Mouse (Mus musculus): ENCODE data around the gene Cnnm3. TPM values are rescaled to one million over a fixed set of nuclear protein-coding genes. Genes with fewer than 3 reads are reported as not detected.

Gene Cnnm3
- polyA plus RNA-seq, 1 experiment from 2014 or later = 19.2 TPM

DNA sequence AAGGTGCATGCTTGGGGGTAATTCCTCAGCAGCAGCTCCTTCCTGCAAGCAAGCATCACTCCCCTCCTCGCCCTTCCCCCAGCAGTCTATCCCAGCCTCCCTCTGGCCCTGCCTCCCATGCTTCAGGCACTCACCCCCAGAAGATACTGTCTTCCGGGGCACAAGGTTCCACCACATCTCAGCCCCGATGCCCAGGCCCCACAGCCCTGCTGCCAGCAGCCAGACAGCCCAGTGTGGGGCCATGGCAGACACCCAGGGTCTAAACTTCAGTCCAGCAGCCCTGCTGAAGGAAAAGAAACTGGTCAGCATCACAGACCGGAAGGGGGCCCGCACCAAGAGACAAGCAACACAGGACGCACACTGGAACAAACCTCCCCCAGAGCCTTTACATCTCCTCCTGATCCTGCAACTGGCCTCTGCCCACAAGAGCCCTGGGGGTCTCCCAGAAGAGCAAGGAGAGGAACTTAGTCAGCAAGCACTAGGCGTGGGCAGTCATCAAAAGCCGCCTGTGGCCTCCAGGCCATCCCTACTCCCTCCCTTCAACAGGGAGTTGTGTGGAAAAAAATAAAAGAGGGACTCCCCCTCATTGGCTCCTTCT, 44.2 kb downstream of the Cnnm3 start:
- no peaks in the 10 kb centered on the region for H3K27me3 ChIP-seq
- CTCF ChIA-PET = interaction anchor here (1.0 to 2.5 kb wide), 6 partner anchors 9 to 143 kb away, joined by 3 to 13 read pairs (median 4); partner anchors contain the start of gene Ankrd39
- TF ChIP-seq CTCF (IDR thresholded peaks at IDR 0.05) = no peak
- in situ Hi-C loops (cut with MboI; ENCODE audit: low pct_unique_long_range_greater_than_20kb) = loop anchor here (5.0 kb wide), 2 partner anchors 76 to 136 kb away; partner anchors contain the start of gene Cox5b
- DNase-seq (ENCODE audit: low read depth, low spot score) = no peak
- POLR2A ChIA-PET = interaction anchor here (0.7 to 2.3 kb wide), 4 partner anchors 9 to 136 kb away, joined by 3 to 5 read pairs (median 4); partner anchors contain the start of gene Ankrd39
- no peak for ATAC-seq

DNA sequence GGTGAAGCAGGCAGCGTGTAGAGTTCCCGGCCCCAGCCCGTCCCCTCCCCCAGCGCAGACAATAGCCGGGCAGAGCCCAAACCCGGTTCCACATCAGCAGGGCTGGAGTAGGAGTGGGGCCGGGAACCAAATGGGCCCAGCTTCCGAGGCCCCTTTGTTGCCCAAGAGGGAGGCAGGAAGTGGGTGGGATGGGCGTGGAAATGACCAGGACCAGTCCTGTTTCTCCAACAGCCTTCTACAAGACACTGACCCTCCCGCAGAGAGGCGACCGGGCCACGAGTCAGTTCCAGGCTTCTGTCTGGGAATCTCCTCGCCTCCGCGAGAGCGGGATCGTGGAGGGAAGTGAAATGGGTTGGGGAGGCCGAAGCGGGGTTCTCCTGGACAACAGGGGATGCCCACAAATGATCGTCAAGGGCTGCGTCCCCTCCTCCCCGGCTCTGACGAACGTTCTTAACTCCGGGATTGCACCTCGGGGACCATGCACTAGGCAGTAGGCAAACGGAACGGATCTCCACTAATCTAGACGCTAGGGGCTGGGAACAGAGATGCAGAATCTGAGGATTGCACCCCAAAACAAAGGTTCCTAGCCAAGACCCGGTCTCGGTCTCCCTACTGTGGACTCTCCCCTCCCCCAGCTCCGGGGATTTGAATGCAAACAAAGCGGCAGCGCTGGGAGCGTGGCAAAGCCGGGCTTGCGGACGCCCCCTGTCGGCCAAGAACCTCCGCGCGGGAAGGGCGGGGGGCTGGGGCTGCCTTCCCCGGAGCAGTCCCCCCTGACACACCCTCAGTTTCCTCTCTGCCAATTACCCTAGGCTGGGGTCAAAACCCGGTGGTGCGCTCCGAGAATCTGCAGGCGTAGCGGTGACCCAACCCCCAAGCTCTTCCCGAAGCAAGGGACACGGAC, 45.1 kb downstream of the Cnnm3 start:
- ATAC-seq (peak; percentile 57), DNase-seq (ENCODE audit: low read depth, low spot score) (peak; percentile 63)
- H3K27me3 ChIP-seq = no peaks in the 10 kb centered on the region
- ChIA-PET CTCF (interaction anchor here (0.9 to 2.5 kb wide), 9 partner anchors 10 to 142 kb away, joined by 3 to 13 read pairs (median 3); partner anchors contain the start of gene Ankrd39), POLR2A (interaction anchor here (0.7 to 2.3 kb wide), 8 partner anchors 9 to 152 kb away, joined by 3 to 5 read pairs (median 4); partner anchors contain the start of gene Ankrd39)
- no peak for TF ChIP-seq CTCF (IDR thresholded peaks at IDR 0.05)
- in situ Hi-C loops (cut with MboI; ENCODE audit: low pct_unique_long_range_greater_than_20kb) = loop anchor here (5.0 kb wide), 2 partner anchors 75 to 135 kb away; partner anchors contain the start of gene Cox5b

DNA sequence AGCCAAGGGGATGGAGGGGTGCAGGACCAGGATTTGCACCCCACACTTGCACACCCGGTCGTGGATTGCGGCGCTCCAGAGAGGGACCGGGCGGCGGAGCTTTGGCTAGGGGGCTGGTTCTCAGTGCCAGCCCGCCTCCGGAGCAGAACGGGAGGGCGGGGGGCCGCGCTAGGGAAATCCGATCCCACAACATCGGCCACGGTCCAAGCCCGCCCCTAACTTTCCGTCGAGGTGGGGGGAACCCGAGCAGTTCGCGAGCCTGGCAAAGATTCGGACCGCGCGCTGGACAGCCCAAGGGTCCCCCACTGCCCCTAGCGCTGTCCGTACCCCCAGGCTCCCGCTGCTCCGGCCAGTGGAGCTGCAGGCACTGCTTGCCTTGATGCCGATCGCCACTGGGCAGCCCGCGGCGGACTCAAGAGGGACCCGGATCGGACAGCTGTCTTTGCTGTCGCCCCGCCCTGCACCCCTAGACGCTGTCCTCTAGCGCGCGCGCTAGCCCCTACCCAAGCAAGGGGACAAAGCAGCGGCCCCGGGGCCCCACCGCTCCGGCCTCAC, 45.9 kb downstream of the Cnnm3 start:
- POLR2A ChIA-PET = interaction anchor here (1.1 to 1.8 kb wide), 8 partner anchors 10 to 151 kb away, joined by 3 to 5 read pairs (median 4); partner anchors contain the start of gene Ankrd39
- CTCF ChIA-PET = interaction anchor here (0.6 to 2.5 kb wide), 8 partner anchors 10 to 392 kb away, joined by 3 to 13 read pairs (median 3); partner anchors contain the start of gene Ankrd39

DNA sequence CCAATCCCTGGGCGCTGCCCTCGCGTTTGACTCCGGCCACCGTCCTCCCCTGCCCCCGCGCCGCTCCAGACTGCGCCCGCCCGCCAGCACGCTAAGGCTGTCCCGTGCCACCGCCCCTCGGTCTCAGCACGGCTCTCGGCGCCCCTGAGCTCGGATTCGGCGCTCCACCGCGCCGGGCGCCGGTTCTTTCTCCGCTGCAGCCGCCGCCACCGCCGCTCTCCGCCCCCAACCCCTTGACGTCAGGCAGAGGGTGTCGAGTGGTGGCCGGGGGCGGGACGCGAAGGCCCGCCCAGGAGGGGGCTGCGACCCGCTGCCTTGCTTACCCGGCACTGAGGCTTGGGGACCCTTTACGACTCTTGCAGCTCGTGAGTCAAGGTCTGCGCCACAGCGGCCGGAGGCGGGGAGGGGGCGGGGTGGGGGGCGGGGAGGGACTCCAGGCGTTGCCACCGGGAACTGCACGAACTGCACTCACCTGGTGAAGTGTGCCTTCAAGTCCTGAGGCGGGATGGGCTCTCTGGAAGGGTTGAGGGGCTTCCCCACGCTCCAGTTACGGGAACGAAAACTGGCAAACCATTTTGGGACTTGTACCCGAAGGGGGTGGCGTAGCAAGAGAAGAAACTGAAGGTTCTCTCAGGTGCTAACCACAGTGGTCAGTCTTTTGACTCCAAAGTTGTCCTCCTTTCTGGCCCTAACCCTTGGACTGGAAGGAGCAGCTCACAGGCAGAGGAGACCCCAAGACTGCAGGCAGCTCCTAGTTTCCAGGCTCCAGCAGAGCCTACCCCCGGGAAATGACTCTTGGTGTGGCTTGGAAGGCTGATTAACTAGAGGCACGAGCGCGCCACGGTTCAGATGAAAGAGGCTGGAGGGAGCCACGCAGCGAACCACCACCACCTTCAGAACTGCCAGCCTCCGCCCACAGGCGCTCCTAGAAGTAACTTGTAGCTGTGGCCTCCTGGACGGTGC, 46.6 kb downstream of the Cnnm3 start, which contains the start of gene Sema4c:
Gene Sema4c, minus strand, starts transcription at position 319 of the 963 bp plus-strand sequence.
- in situ Hi-C loops (cut with MboI; ENCODE audit: low pct_unique_long_range_greater_than_20kb) = loop anchor here (5.0 kb wide), 2 partner anchors 74 to 134 kb away; partner anchors contain the start of gene Cox5b
- CTCF ChIA-PET = interaction anchor here (0.6 to 2.5 kb wide), 9 partner anchors 10 to 391 kb away, joined by 3 to 13 read pairs (median 5); partner anchors contain the start of gene Ankrd39
- POLR2A ChIA-PET = interaction anchor here (1.1 to 1.8 kb wide), 5 partner anchors 11 to 139 kb away, joined by 3 to 5 read pairs (median 5); partner anchors contain the start of gene Ankrd39
- ATAC-seq (peak; percentile 6), DNase-seq (ENCODE audit: low read depth, low spot score) (no peak)
- H3K27me3 ChIP-seq = no peaks in the 10 kb centered on the region
- no peak for TF ChIP-seq CTCF (IDR thresholded peaks at IDR 0.05)

More for the DNA sequence above, 45.9 kb downstream of the Cnnm3 start:
- peak; percentile 38 for ATAC-seq
- no peaks in the 10 kb centered on the region for H3K27me3 ChIP-seq
- DNase-seq (ENCODE audit: low read depth, low spot score) = no peak
- in situ Hi-C loops (cut with MboI; ENCODE audit: low pct_unique_long_range_greater_than_20kb) = loop anchor here (5.0 kb wide), 2 partner anchors 75 to 135 kb away; partner anchors contain the start of gene Cox5b
- no peak for TF ChIP-seq CTCF (IDR thresholded peaks at IDR 0.05)

DNA sequence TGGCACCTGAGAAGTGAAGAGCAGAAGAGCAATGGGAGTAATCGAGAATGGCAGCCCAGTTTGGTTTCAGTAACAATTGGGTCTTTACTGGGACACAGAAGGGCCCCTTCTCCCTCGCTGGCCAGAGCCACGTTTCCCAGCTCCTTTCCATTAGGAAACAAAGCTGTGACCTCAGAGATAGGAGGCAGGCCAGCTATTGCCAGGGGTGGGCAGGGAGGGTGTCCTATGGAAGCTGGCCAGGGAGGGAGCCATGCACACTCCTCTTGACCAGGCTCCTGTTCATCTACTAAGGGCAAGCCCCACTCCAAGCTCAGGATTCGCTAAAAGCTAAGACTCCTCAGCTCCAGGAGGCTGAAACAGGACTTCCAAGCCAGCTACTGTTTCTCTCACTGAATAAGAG, 47.6 kb downstream of the Cnnm3 start:
- no peak for TF ChIP-seq CTCF (IDR thresholded peaks at IDR 0.05)
- H3K27me3 ChIP-seq = no peaks in the 10 kb centered on the region
- no peak for DNase-seq (ENCODE audit: low read depth, low spot score)
- no peak for ATAC-seq
- in situ Hi-C loops (cut with MboI; ENCODE audit: low pct_unique_long_range_greater_than_20kb) = loop anchor here (5.0 kb wide), 2 partner anchors 73 to 133 kb away; partner anchors contain the start of gene Cox5b
- ChIA-PET CTCF (interaction anchor here (1.6 to 1.7 kb wide), 2 partner anchors 12 to 125 kb away, joined by 5 to 7 read pairs; partner anchors contain the start of gene Ankrd39), POLR2A (no interaction called here)

DNA sequence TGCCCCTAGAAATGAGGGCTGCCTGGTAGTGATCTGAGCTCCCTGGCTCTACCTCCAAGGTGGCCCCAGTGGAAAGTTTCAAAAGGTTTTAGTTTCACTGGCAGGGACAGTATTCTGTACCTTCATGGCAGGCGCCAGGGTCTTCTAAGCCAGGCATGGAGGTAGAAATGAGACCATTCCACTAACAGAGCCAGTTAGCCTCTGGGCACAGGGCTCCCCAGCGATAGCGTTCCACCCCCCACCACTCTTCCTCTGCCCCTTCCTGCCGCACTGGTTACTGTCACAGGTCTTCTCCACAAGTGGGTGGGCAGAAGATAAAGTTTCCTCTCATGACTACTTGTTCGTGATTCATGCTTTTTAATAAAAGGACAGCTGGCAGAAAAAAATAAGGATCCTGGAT, 48.2 kb downstream of the Cnnm3 start:
- DNase-seq (ENCODE audit: low read depth, low spot score) = no peak
- H3K27me3 ChIP-seq = no peaks in the 10 kb centered on the region
- ATAC-seq = no peak
- CTCF ChIA-PET = interaction anchor here (1.6 kb wide), 1 partner anchor 13 kb away, joined by 7 read pairs; the partner anchor contains the start of gene Ankrd39
- in situ Hi-C loops (cut with MboI; ENCODE audit: low pct_unique_long_range_greater_than_20kb) = loop anchor here (5.0 kb wide), 2 partner anchors 72 to 132 kb away; partner anchors contain the start of gene Cox5b
- TF ChIP-seq CTCF (IDR thresholded peaks at IDR 0.05) = no peak
- POLR2A ChIA-PET = no interaction called here

DNA sequence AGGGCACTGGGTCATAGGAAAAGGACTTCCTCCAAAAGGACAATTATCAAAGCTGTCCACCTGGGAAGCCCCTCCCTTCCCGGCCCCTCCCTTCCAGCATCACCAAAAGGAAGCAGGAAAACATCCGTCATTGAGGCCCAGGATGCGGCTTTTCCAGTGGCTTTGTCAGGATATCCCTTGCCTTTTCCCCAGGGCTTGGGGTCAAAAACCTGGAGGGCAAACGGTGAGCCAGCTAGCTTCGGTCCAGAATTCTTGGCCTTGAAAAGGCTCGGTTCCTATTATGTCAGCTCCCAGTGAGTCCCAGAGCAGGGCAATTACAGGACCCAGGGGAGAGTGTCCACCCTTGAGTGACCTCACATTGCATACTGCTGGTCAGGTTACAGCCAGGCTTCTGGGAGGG, 49.2 kb downstream of the Cnnm3 start:
- no peak for DNase-seq (ENCODE audit: low read depth, low spot score)
- POLR2A ChIA-PET = no interaction called here

DNA sequence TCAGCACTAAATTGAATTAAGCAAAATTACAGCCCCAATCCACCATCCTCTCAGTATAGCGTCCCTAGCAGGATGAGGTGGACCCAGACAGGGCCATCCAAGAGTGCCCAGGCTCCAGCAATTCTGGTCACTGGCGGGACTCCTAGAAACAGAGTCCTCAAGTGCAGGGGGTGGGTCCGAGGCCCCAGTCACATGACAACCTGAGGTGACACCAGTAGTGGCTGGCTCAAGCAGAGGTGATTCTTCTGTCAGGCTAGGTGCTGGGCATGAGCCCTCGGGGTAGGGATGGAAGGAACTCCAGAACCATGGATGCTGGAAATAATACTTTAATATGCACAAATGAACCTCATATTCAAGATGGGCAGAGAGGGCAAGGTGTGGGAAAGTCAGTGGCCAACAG, 50.7 kb downstream of the Cnnm3 start:
- DNase-seq (ENCODE audit: low read depth, low spot score) (no peak), ATAC-seq (no peak)
- ChIA-PET POLR2A (no interaction called here), CTCF (no interaction called here)
- no peak for TF ChIP-seq CTCF (IDR thresholded peaks at IDR 0.05)
- in situ Hi-C loops (cut with MboI; ENCODE audit: low pct_unique_long_range_greater_than_20kb) = no loop called here
- no peaks in the 10 kb centered on the region for H3K27me3 ChIP-seq

More for the DNA sequence above, 49.2 kb downstream of the Cnnm3 start:
- in situ Hi-C loops (cut with MboI; ENCODE audit: low pct_unique_long_range_greater_than_20kb) = no loop called here
- no peak for ATAC-seq
- no peaks in the 10 kb centered on the region for H3K27me3 ChIP-seq
- no peak for TF ChIP-seq CTCF (IDR thresholded peaks at IDR 0.05)
- CTCF ChIA-PET = no interaction called here

DNA sequence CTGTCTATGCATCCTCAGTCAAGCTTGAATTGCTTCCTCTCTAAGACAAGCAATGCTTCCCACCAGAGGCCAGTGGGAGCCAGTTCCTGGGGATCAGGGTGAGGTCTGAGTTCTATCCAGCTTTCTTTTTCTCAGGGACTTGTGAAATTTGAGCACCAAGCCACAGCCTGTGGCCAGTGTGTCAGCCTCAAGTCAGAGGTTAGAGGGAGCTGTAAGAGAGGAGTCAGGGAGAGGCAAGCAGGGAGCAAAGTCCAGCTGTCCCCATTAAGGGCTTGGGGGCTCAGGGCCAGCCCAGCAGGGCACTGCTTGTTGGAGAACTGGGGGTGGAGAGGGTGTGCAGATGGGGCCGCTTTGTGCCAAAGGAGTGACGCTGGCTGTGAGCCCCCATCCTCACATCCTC, 51.5 kb downstream of the Cnnm3 start:
- in situ Hi-C loops (cut with MboI; ENCODE audit: low pct_unique_long_range_greater_than_20kb) = no loop called here
- POLR2A ChIA-PET = no interaction called here
- no peak for TF ChIP-seq CTCF (IDR thresholded peaks at IDR 0.05)
- CTCF ChIA-PET = interaction anchor here (1.2 kb wide), 1 partner anchor 9 kb away, joined by 3 read pairs; no protein-coding TSS in a partner anchor
- peak; percentile 16 for ATAC-seq
- H3K27me3 ChIP-seq = no peaks in the 10 kb centered on the region
- no peak for DNase-seq (ENCODE audit: low read depth, low spot score)

All from Patski (cell line).